Mouse (Mus musculus) heart, postnatal 0 days (tissue): ENCODE data around the gene Cyba. TPM values are rescaled to one million over a fixed set of nuclear protein-coding genes. Genes with fewer than 3 reads are reported as not detected.

Source experiments
- ATAC-seq: fragments of 200-750 bp; cut with Nextera tagmentation; 2 replicates; pipeline ENCODE4 v1.8.0; 2017; ENCODE audit warnings: low read depth, moderate number of reproducible peaks, moderate library complexity; ENCODE audit not compliant: insufficient read depth
- DNase-seq: peaks from one replicate; pipeline ENCODE4 v3.0.0-alpha.2; 2016; ENCODE audit warnings: low spot score
- H3K27ac ChIP-seq: fragments of 300-500 bp; sonication (generic); 2 replicates; pipeline ENCODE4 v1.5.1; 2014; ENCODE audit warnings: low read depth, mild to moderate bottlenecking
- H3K27me3 ChIP-seq: fragments of 300-500 bp; sonication (generic); 2 replicates; pipeline ENCODE4 v1.6.1; 2014; ENCODE audit warnings: low read length, mixed read lengths; ENCODE audit not compliant: control insufficient read depth, insufficient read depth
- H3K36me3 ChIP-seq: fragments of 300-500 bp; sonication (generic); replicated peaks from 2 replicates; pipeline ENCODE4 v1.6.1; 2014; ENCODE audit warnings: low read length, mixed read lengths; ENCODE audit not compliant: control insufficient read depth, insufficient read depth
- H3K4me1 ChIP-seq: fragments of 300-500 bp; sonication (generic); 2 replicates; pipeline ENCODE4 v1.6.1; 2014; ENCODE audit warnings: antibody characterized with exemption; ENCODE audit not compliant: control insufficient read depth, insufficient read depth
- H3K4me2 ChIP-seq: fragments of 300-500 bp; sonication (generic); 2 replicates; pipeline ENCODE4 v1.6.1; 2014; ENCODE audit warnings: low read depth, mild to moderate bottlenecking, low read length, moderate library complexity
- H3K4me3 ChIP-seq: fragments of 300-500 bp; sonication (generic); 2 replicates; pipeline ENCODE4 v1.5.1; 2014; ENCODE audit warnings: low read depth, low read length
- H3K9ac ChIP-seq: fragments of 300-500 bp; sonication (generic); replicated peaks from 2 replicates; pipeline ENCODE4 v1.6.1; 2014; ENCODE audit warnings: low read depth, low read length, mixed read lengths
- H3K9me3 ChIP-seq: fragments of 300-500 bp; sonication (generic); replicated peaks from 2 replicates; pipeline ENCODE4 v1.6.1; 2016; ENCODE audit warnings: low read length; ENCODE audit not compliant: control insufficient read depth
- CTCF ChIP-seq: IDR thresholded peaks from 2 replicates; pipeline ENCODE4 v1.5.1; 2016; ENCODE audit warnings: antibody characterized with exemption, control low read depth, low read depth
- EP300 ChIP-seq: IDR thresholded peaks from 2 replicates; pipeline ENCODE4 v1.6.1; 2016; ENCODE audit warnings: antibody characterized with exemption, low read depth
- WGBS: fragments of 180-500 bp; shearing (Covaris S2); extraction: QIAGEN DNeasy Blood & Tissue Kit; methylation state at CpG from one replicate; pipeline ENCODE4 v1.1.7; 2014; 5-methylcytosine and 5-hydroxymethylcytosine counted together
- polyA plus RNA-seq: library from polyadenylated mRNA; unstranded; fragments of >200 nt; fragmentation: Nextera tagmentation; extraction: Ambion mirVana; gene quantifications from 2 replicates; pipeline ENCODE4 v1.2.1, GENCODE M21; 2015
- total RNA-seq: library from RNA; depleted of rRNA; stranded (reverse); fragments of >200 nt; gene quantifications from 2 replicates; pipeline ENCODE4 v1.2.3, GENCODE M21; 2014; ENCODE audit warnings: low replicate concordance

Cyba gene
- total and polyA plus RNA-seq, 2 experiments from 2014 or later: 159 to 162 TPM

- DNase-seq (no peak), ATAC-seq (no peak)
- WGBS: 55% methylated on average over 4 of the region's 6 CpGs
- Histone ChIP-seq H3K4me2 (no peak overlapping the region; the same call in 1 of the 2 replicates), H3K4me1 (peaks cover 9% of the 10 kb centered on the region), H3K4me3 (no peak overlapping the region), H3K27me3 (peaks cover 28% of the 10 kb centered on the region), H3K36me3 (no peaks in the 10 kb centered on the region), H3K9me3 (no peaks in the 10 kb centered on the region), H3K9ac (no peak overlapping the region), H3K27ac (no peak overlapping the region)
- TF ChIP-seq CTCF: peak; percentile 33
- TF ChIP-seq EP300: no peak
Measured at GRCm38 (mm10) chr8:122459218-122459900, 26.6 kb upstream of the Cyba start.

- no peak overlapping the region for H3K27ac ChIP-seq
- ATAC-seq (no peak), DNase-seq (no peak)
- H3K36me3 ChIP-seq: no peaks in the 10 kb centered on the region
- WGBS: 60% methylated on average over 11 of the region's 11 CpGs
- peaks cover 15% of the 10 kb centered on the region for H3K4me1 ChIP-seq
- no peak for TF ChIP-seq EP300
- no peak for TF ChIP-seq CTCF
- no peak overlapping the region for H3K4me2 ChIP-seq
- no peaks in the 10 kb centered on the region for H3K9me3 ChIP-seq
- H3K27me3 ChIP-seq: peaks cover 22% of the 10 kb centered on the region
- H3K9ac ChIP-seq: no peak overlapping the region
- H3K4me3 ChIP-seq: no peak overlapping the region
Measured at GRCm38 (mm10) chr8:122457171-122457570, 24.4 kb upstream of the Cyba start.

- ATAC-seq (no peak), DNase-seq (no peak)
- Histone ChIP-seq H3K4me1 (peaks cover 16% of the 10 kb centered on the region), H3K36me3 (no peaks in the 10 kb centered on the region), H3K4me2 (no peak overlapping the region), H3K9me3 (no peaks in the 10 kb centered on the region), H3K27me3 (peaks cover 5% of the 10 kb centered on the region; the same call in 1 of the 2 replicates), H3K4me3 (no peak overlapping the region), H3K27ac (no peak overlapping the region), H3K9ac (no peak overlapping the region)
- TF ChIP-seq CTCF (no peak), EP300 (no peak)
- 83% methylated on average over 6 of the region's 6 CpGs for WGBS
Measured at GRCm38 (mm10) chr8:122454409-122454808, 21.7 kb upstream of the Cyba start.

- Histone ChIP-seq H3K27me3 (no peaks in the 10 kb centered on the region), H3K27ac (peak overlapping the region; percentile 60), H3K36me3 (no peaks in the 10 kb centered on the region), H3K9me3 (no peaks in the 10 kb centered on the region), H3K4me3 (no peak overlapping the region), H3K4me1 (peaks cover 16% of the 10 kb centered on the region), H3K4me2 (no peak overlapping the region), H3K9ac (no peak overlapping the region)
- no peak for DNase-seq
- TF ChIP-seq EP300 (no peak), CTCF (no peak)
- WGBS: 62% methylated on average over 10 of the region's 10 CpGs
- ATAC-seq: peak; percentile 22
Measured at GRCm38 (mm10) chr8:122452154-122452553, 19.4 kb upstream of the Cyba start.

GRCm38 (mm10) chr8:122451161-122451703 is 18.5 kb upstream of the Cyba start:
- peak; percentile 86 for ATAC-seq
- H3K9ac ChIP-seq: no peak overlapping the region
- peak overlapping the region; percentile 82 for H3K27ac ChIP-seq
- DNase-seq: peak; percentile 73
- H3K4me2 ChIP-seq: peak overlapping the region; percentile 6
- TF ChIP-seq CTCF (peak; percentile 32), EP300 (0 out of 2 replicates have a peak, but pooled peaks have one; percentile 19)
- H3K4me1 ChIP-seq: peaks cover 16% of the 10 kb centered on the region
- H3K9me3 ChIP-seq: no peaks in the 10 kb centered on the region
- no peak overlapping the region for H3K4me3 ChIP-seq
- no peaks in the 10 kb centered on the region for H3K36me3 ChIP-seq
- H3K27me3 ChIP-seq: no peaks in the 10 kb centered on the region
- 29% methylated on average over 7 of the region's 7 CpGs for WGBS

GRCm38 (mm10) chr8:122445203-122445602 is 12.5 kb upstream of the Cyba start:
- no peaks in the 10 kb centered on the region for H3K27me3 ChIP-seq
- no peaks in the 10 kb centered on the region for H3K9me3 ChIP-seq
- H3K4me2 ChIP-seq: peak overlapping the region; percentile 91
- H3K9ac ChIP-seq: 0 out of 2 replicates have a peak overlapping the region, but pooled peaks have one; percentile 2
- H3K36me3 ChIP-seq: no peaks in the 10 kb centered on the region
- no peak for ATAC-seq
- no peak overlapping the region for H3K4me3 ChIP-seq
- TF ChIP-seq CTCF: peak; percentile 52
- TF ChIP-seq EP300: no peak
- H3K27ac ChIP-seq: peak overlapping the region; percentile 89
- no peak for DNase-seq
- 47% methylated on average over 3 of the region's 3 CpGs for WGBS
- H3K4me1 ChIP-seq: peaks cover 8% of the 10 kb centered on the region
